Mouse (Mus musculus): ENCODE data around the gene Slc44a1.

Gene Slc44a1

DNA sequence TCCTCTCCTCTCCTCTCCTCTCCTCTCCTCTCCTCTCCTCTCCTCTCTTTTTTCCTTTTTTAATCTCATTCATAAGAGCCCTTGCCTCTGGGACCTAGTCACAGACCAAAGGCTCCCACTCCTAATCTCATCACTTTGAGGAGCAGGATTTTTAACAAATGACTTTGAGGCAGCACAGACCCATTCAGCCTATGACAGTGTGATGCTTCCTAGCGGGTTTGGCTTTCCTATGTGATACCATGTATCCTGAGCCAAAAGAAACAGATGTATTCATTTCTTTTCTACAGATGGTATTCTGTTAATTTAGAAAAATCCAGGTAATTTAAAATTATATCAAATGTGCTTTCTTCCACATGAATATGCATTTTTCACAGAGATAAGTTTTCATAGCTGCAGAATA is 183.5 kb downstream of the Slc44a1 start:
- TF ChIP-seq GATA4 (IDR thresholded peaks at IDR 0.05; ENCODE audit: insufficient replicate concordance, low read length) = no peak

DNA sequence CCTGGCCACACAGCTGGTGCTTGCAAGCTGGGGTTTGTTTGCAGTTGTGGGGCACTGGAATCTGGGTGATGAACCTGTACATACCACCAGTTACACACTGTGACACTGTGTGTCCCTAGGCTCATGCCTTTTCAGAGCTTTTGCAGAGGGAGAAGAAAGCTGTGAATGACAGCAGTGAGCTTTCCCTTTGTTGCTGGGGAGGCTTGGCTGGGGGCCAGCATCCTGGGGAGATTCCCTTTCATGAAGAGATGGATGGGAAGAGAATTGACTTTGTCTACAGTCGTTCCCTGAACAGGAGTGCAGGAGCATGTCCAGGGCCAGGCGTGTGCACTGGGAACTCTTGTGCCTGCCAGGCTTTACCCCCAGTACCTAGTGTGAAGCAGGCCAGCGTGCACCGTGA is 184.6 kb downstream of the Slc44a1 start:
- no peak for TF ChIP-seq GATA4 (IDR thresholded peaks at IDR 0.05; ENCODE audit: insufficient replicate concordance, low read length)

GRCm38 (mm10) chr4:53625263-53625662 is 185.1 kb downstream of the Slc44a1 start:
- TF ChIP-seq GATA4 (IDR thresholded peaks at IDR 0.05; ENCODE audit: insufficient replicate concordance, low read length) = no peak

GRCm38 (mm10) chr4:53628924-53629323 is 188.7 kb downstream of the Slc44a1 start:
- no peak for TF ChIP-seq GATA4 (IDR thresholded peaks at IDR 0.05; ENCODE audit: insufficient replicate concordance, low read length)

- TF ChIP-seq GATA4 (IDR thresholded peaks at IDR 0.05; ENCODE audit: insufficient replicate concordance, low read length) = no peak
These were observed 190.7 kb downstream of the Slc44a1 start for GRCm38 (mm10) chr4:53630963-53631315.

DNA sequence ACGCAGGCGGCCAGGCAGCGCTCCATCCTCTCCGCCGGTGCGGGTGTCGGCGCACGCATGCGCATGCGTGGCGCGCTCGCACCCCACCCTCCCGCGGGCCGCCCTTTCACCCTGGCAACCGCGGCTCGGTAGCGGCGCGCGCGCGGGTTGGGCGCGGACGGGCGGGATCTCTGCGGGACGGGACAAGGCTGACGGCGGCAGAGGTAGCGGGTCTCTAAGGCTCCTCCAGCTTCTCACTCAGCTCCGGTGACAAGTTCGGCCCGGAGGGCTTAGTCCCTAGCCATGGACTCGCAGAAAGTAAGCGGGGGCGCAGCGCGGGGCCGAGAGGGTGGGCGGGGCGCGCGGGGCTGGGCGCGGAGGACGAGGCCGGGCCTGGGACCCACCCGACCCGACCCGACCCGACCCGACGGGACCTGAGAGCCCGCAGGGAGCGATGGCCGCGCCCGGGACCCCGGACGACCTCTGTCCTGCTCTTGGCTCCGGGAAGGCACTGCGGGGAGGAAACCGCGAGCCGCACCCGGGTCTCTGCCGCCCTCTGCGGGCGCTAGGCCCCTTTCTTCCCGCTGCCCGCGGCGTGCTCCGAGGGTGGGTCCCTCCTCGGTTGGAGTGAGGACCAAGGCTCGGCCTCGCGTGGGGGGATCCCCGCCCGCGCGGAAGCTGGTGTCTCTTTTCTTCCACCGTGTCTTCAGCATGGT is 191.2 kb downstream of the Slc44a1 start, which contains the start of gene Fsd1l:
TSS of gene Fsd1l (plus strand) at position 156 of the 695 bp plus-strand sequence.
- no peak for TF ChIP-seq GATA4 (IDR thresholded peaks at IDR 0.05; ENCODE audit: insufficient replicate concordance, low read length)

GRCm38 (mm10) chr4:53632011-53632349 is 191.8 kb downstream of the Slc44a1 start:
- no peak for TF ChIP-seq GATA4 (IDR thresholded peaks at IDR 0.05; ENCODE audit: insufficient replicate concordance, low read length)

DNA sequence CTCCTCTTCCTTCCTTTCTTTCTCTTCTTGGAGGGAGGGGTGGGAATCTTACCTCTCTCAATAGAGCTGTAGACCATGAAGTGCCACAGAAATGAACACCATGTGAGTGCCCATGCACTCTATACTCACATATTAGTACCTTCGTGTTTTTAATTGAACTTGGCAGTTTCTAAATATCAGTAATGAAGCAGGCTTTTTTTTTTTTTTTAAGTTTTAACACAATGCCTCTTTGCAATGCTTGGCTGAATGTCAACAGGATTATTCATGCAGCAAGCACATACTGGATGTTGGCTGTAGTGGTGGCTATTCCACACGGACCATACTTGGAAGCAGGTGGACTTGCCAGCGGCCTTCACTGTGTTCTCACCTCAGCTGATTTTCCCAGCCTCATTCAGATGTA is 195.1 kb downstream of the Slc44a1 start:
- TF ChIP-seq GATA4 (IDR thresholded peaks at IDR 0.05; ENCODE audit: insufficient replicate concordance, low read length) = no peak

- TF ChIP-seq GATA4 (IDR thresholded peaks at IDR 0.05; ENCODE audit: insufficient replicate concordance, low read length) = no peak
These were observed 197.2 kb downstream of the Slc44a1 start for GRCm38 (mm10) chr4:53637269-53637909.

DNA sequence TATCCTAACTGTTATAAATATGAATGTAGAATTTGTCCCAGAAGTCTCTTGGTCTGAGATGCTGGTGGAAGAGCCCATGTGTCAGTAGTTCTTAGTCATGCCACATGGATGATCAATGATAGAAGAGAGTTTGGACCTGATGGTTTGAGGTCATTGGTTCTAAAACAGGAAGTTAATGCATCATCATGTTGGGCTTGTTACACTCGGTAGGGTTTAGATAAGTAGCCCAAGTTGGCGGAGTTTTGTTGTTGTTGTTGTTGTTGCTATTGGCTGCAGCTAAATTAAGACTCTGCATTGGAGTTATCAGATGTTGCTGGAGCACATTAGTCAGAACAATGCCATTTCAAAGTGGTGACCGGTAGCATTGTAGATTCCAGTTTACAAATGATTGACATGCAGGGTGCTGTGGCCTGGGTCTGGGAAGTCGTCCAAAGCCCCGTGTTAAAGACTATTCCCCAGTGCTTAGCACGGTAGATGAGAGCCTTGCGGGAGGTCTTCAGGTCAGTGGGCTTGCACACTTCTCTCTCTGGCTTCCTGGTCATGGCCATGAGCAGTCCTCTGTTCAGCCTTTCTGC is 198.4 kb downstream of the Slc44a1 start:
- no peak for TF ChIP-seq GATA4 (IDR thresholded peaks at IDR 0.05; ENCODE audit: insufficient replicate concordance, low read length)

DNA sequence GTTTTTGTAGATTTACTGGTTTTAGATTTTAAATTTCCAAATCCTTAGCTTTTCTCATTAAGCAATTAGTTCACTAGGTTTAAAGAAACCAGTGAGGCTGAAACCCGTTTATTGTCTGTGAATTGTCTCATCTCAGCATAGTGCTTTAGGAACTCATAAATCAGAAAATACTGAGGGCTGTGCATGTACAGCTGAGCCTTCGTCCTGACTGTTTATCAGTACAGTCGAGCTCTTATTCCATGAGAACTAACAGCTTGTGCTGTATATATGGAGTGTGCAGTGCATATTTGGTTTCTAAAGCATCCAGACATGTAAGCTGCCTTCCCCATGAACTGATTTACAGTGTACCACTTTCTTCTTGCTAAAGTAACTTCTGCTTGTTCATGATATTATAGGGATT is 217.8 kb downstream of the Slc44a1 start:
- no peak for TF ChIP-seq GATA4 (IDR thresholded peaks at IDR 0.05; ENCODE audit: insufficient replicate concordance, low read length)

- TF ChIP-seq GATA4 (IDR thresholded peaks at IDR 0.05; ENCODE audit: insufficient replicate concordance, low read length) = no peak
These were observed 220.5 kb downstream of the Slc44a1 start for GRCm38 (mm10) chr4:53660711-53661110.
